Mouse (Mus musculus) kidney, postnatal 0 days (tissue): ENCODE results near the gene Tbc1d25. TPM values are rescaled to one million over a fixed set of nuclear protein-coding genes. Genes with fewer than 3 reads are reported as not detected.

Experiments
- ATAC-seq: fragments of 200-750 bp; cut with Nextera tagmentation; replicated peaks from 2 replicates; pipeline ENCODE4 v1.8.0; 2017; ENCODE audit warnings: low read depth, moderate number of reproducible peaks, moderate TSS enrichment, moderate library complexity; ENCODE audit not compliant: low FRiP score
- DNase-seq: peaks from one replicate; pipeline ENCODE4 v3.0.0-alpha.2; 2016; ENCODE audit warnings: low spot score
- H3K27ac ChIP-seq: fragments of 300-500 bp; sonication (generic); 2 replicates; pipeline ENCODE4 v1.5.1; 2014; ENCODE audit warnings: mild to moderate bottlenecking
- H3K27me3 ChIP-seq: fragments of 300-500 bp; sonication (generic); 2 replicates; pipeline ENCODE4 v1.6.1; 2014; ENCODE audit warnings: low read length, mixed read lengths; ENCODE audit not compliant: insufficient read depth
- H3K36me3 ChIP-seq: fragments of 300-500 bp; sonication (generic); 2 replicates; pipeline ENCODE4 v1.6.1; 2014; ENCODE audit warnings: low read length, mixed read lengths; ENCODE audit not compliant: insufficient read depth
- H3K4me1 ChIP-seq: fragments of 300-500 bp; sonication (generic); replicated peaks from 2 replicates; pipeline ENCODE4 v1.6.1; 2014; ENCODE audit warnings: antibody characterized with exemption, low read length, mixed read lengths; ENCODE audit not compliant: insufficient read depth
- H3K4me2 ChIP-seq: fragments of 300-500 bp; sonication (generic); 2 replicates; pipeline ENCODE4 v1.6.1; 2014; ENCODE audit warnings: mild to moderate bottlenecking, low read length, moderate library complexity, mixed read lengths
- H3K4me3 ChIP-seq: fragments of 300-500 bp; sonication (generic); replicated peaks from 2 replicates; pipeline ENCODE4 v1.5.1; 2014; ENCODE audit warnings: low read depth, low read length
- H3K9ac ChIP-seq: fragments of 300-500 bp; sonication (generic); 2 replicates; pipeline ENCODE4 v1.6.1; 2014; ENCODE audit warnings: low read depth, low read length
- H3K9me3 ChIP-seq: fragments of 300-500 bp; sonication (generic); replicated peaks from 2 replicates; pipeline ENCODE4 v1.6.1; 2016; ENCODE audit warnings: low read length, inconsistent platforms, mixed read lengths
- CTCF ChIP-seq: IDR thresholded peaks from 2 replicates; pipeline ENCODE4 v1.5.1; 2016; ENCODE audit warnings: antibody characterized with exemption, low read depth, mild to moderate bottlenecking, moderate library complexity
- WGBS: fragments of 180-500 bp; shearing (Covaris S2); extraction: QIAGEN DNeasy Blood & Tissue Kit; methylation state at CpG from one replicate; pipeline ENCODE4 v1.1.7; 2014; 5-methylcytosine and 5-hydroxymethylcytosine counted together
- polyA plus RNA-seq: library from polyadenylated mRNA; unstranded; fragments of >200 nt; fragmentation: Nextera tagmentation; extraction: Ambion mirVana; gene quantifications from 2 replicates; pipeline ENCODE4 v1.2.1, GENCODE M21; 2015

Tbc1d25 gene
- polyA plus RNA-seq, 1 experiment from 2014 or later = 10.4 TPM

DNA sequence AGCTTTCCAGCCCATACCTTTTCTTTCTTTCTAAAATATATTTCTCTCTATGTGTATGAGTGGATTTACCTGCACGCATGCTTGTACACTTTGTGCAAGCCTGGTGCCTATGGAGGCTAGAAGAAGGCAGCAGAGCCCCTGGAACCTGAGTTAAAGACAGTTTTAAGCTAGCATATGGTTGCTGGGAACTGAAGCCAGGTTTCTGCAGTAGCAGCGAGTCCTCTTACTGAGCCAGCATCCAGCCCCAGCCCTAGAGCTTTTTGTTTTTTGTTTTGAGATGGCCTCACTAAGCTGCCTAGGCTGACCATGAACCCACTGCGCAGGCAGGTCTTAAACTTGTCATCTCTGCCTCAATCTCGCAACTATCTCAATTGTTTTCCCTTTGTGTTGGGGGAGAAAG is 11.5 kb downstream of the Tbc1d25 start:
- no peak overlapping the region for H3K9ac ChIP-seq
- no peak for TF ChIP-seq CTCF
- H3K36me3 ChIP-seq = no peaks in the 10 kb centered on the region
- no peak overlapping the region for H3K27ac ChIP-seq
- no peaks in the 10 kb centered on the region for H3K4me1 ChIP-seq
- no peak overlapping the region for H3K4me2 ChIP-seq
- no peak for ATAC-seq
- 85% methylated on average over 4 of the region's 4 CpGs for WGBS
- no peaks in the 10 kb centered on the region for H3K9me3 ChIP-seq
- no peak for DNase-seq
- no peak overlapping the region for H3K4me3 ChIP-seq
- H3K27me3 ChIP-seq = no peaks in the 10 kb centered on the region

DNA sequence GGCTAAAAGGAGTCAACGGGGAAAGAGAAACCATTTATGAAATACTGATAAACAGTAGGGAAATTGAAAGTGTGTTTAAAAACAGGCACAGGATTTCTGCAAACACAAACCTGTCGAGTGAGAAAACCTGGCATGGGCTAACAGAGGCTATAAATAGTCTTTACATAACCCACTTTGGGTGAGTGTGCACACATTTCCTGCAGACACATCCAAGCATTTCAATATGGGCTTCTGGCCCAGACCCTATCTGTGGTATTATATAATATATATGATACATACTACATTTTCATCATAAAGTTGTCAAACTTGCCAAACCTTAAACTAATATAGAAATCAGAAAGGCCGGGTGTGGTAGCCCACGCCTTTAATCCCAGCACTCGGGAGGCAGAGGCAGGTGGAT is 12.9 kb downstream of the Tbc1d25 start:
- 80% methylated on average over 5 of the region's 5 CpGs for WGBS
- no peaks in the 10 kb centered on the region for H3K4me1 ChIP-seq
- DNase-seq = no peak
- no peak overlapping the region for H3K9ac ChIP-seq
- no peak overlapping the region for H3K4me2 ChIP-seq
- no peak for ATAC-seq
- TF ChIP-seq CTCF = no peak
- no peak overlapping the region for H3K4me3 ChIP-seq
- H3K27me3 ChIP-seq = no peaks in the 10 kb centered on the region
- no peaks in the 10 kb centered on the region for H3K9me3 ChIP-seq
- no peak overlapping the region for H3K27ac ChIP-seq
- no peaks in the 10 kb centered on the region for H3K36me3 ChIP-seq

DNA sequence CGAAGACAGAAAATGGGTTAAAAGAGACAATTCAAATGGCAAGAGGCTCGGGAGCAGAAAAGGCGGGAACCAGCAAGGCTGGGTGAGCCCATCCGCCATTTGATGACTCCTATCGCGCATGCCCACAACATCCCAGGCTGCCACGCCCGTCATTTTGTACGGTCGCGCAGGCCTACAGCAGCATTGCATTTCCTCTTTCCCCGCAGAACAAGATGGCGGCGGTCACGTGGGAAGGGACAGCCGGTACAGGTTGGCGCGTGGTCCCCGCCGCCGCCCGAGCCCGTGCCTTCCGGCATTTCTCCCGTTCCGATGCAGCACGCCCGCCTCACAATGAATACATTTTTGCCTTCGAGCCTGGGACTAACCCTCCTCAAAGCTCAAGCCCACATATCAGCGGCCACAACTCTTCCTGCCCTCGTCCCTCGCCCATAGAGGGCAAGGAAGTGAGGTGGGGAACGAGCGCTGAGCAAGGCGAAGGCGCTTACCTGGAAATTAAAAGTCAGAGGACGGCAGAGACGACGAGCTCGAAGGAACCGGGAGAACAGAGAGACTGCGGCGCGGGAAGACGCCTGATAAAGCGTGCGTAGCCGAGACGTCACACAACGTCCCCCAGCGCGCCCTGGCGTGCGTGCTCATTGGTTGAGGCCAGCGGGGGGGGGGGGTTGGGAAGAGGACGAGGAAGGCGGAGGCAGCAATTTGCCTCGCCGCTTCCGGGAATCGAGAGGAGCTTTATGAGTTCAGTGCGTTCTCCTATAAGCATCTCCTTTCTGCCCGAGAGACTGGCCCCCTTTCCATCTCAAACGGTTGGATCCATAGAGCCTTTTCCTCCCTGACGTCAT is 30.6 kb downstream of the Tbc1d25 start, which contains the start of gene Rbm3:
Gene Rbm3 (minus strand): TSS at position 728 of the 839 bp plus-strand sequence.
- Histone ChIP-seq H3K36me3 (0 out of 2 replicates have a peak, but pooled peaks cover 2% of the 10 kb centered on the region), H3K4me2 (peak within 1 kb of the TSS; percentile 59), H3K27me3 (no peaks in the 10 kb centered on the region), H3K4me3 (peak within 1 kb of the TSS; percentile 63), H3K4me1 (no peaks in the 10 kb centered on the region), H3K9ac (peak within 1 kb of the TSS; percentile 79), H3K9me3 (no peaks in the 10 kb centered on the region), H3K27ac (peak within 1 kb of the TSS; percentile 97)
- peak; percentile 92 for DNase-seq
- no peak for TF ChIP-seq CTCF
- WGBS = 28% methylated on average over 64 of the region's 65 CpGs
- ATAC-seq = peak; percentile 96

DNA sequence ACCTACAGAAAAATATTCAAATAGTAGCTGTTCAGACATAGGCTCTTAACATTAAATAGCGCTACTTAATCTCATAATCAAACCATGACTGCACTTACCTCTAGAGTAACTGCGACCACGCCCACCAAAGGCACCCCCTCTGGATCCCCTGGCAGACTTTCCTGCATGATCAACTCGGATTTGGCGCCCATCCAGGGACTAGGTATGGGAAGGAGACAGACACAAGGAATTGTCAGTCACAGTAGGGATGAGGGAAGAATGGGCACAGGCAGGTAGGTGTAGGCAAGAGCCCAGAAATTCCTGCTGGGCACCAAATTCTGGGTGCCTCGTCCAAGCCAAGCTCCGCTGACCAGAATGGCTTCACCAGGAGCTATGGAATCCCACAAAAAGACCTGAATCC is 32.2 kb downstream of the Tbc1d25 start:
- Histone ChIP-seq H3K27me3 (no peaks in the 10 kb centered on the region), H3K4me1 (no peaks in the 10 kb centered on the region), H3K36me3 (0 out of 2 replicates have a peak, but pooled peaks cover 2% of the 10 kb centered on the region), H3K4me2 (peak overlapping the region; percentile 59), H3K4me3 (peak overlapping the region; percentile 63; the same call in 1 of the 2 replicates), H3K9me3 (no peaks in the 10 kb centered on the region), H3K9ac (peak overlapping the region; percentile 49; the same call in 1 of the 2 replicates), H3K27ac (no peak overlapping the region)
- TF ChIP-seq CTCF = no peak
- no peak for ATAC-seq
- WGBS = 62% methylated on average over 7 of the region's 7 CpGs
- DNase-seq = no peak

DNA sequence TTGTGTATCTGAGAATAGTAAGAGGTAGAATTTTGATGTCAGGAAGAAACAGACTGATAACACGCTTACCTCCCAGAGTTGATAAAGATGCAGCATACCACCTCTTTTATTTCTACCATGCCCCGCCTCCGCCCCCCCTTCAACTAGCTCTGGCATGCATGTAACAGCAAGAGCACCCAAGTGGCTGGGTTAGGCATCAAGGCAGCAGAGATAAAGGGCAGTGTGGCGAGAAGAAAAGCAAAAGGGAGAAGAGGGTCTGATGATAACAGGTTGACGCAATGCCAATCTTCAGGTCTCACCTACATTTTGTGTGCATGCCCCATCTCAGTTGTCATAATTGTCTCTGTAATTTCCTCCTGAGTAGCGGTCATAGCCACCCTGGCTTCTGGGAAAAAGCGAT is 33.0 kb downstream of the Tbc1d25 start:
- Histone ChIP-seq H3K9ac (no peak overlapping the region), H3K9me3 (no peaks in the 10 kb centered on the region), H3K27me3 (no peaks in the 10 kb centered on the region), H3K27ac (no peak overlapping the region), H3K4me2 (no peak overlapping the region), H3K36me3 (0 out of 2 replicates have a peak, but pooled peaks cover 2% of the 10 kb centered on the region), H3K4me1 (no peaks in the 10 kb centered on the region), H3K4me3 (no peak overlapping the region)
- no peak for TF ChIP-seq CTCF
- DNase-seq (no peak), ATAC-seq (no peak)
- 94% methylated on average over 7 of the region's 7 CpGs for WGBS

DNA sequence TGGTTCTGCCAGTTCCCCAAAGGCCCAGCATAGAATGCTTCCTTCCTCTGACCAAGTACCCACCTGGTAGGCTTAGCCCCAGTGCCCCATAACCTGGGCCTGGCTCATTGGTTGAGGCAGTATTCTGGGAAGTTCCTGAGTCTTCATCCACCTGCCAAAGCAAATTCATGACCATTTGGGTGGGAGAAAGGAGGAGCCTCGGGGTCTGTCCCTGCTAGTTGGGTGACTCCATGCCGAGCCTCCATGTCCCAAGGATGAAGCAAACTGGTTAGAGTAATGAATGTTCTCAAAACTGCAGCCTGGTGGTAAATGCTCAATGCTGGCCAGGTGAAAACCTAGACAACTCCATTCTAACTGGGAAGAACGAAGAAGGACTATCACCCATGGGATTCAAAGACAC is 34.9 kb downstream of the Tbc1d25 start:
- H3K27me3 ChIP-seq = no peaks in the 10 kb centered on the region
- no peak for TF ChIP-seq CTCF
- H3K4me1 ChIP-seq = no peaks in the 10 kb centered on the region
- no peak overlapping the region for H3K4me3 ChIP-seq
- ATAC-seq = no peak
- H3K36me3 ChIP-seq = 0 out of 2 replicates have a peak, but pooled peaks cover 2% of the 10 kb centered on the region
- no peaks in the 10 kb centered on the region for H3K9me3 ChIP-seq
- no peak overlapping the region for H3K9ac ChIP-seq
- WGBS = 69% methylated on average over 3 of the region's 3 CpGs
- no peak overlapping the region for H3K4me2 ChIP-seq
- DNase-seq = no peak
- H3K27ac ChIP-seq = no peak overlapping the region
